Mouse (Mus musculus) adrenal gland, adult 2 months (tissue): ENCODE results near the gene Vwa1. TPM values are rescaled to one million over a fixed set of nuclear protein-coding genes. Genes with fewer than 3 reads are reported as not detected.
"Not testable (repeated sequence)": the region's sequence is repeated elsewhere in the genome, so short reads cannot be mapped to it uniquely, and the experiment has no call there.

Source experiments
- DNase-seq: peaks from one replicate; pipeline ENCODE4 v3.0.0; 2021
- long read RNA-seq: library from polyadenylated mRNA; stranded (forward); transcript quantifications from one replicate; pipeline ENCODE4 v2.0.0, GENCODE M21; 2021
- polyA plus RNA-seq: library from polyadenylated mRNA; depleted of rRNA; stranded (reverse); fragments of >200 nt; gene quantifications from 2 replicates; pipeline ENCODE4 v1.2.3, GENCODE M21; 2012; rRNA removed
- total RNA-seq, 2 experiments: library from RNA; stranded (reverse); gene quantifications; 2 replicates each; pipeline ENCODE4 v1.2.3; 2021

Gene Vwa1
- total RNA-seq (1 to 10 TPM; 2.5 to 4.8 TPM), polyA plus RNA-seq (9.4 and 12.0 TPM in 2 replicates)
- long read RNA-seq, transcript Vwa1-201 (4 exons, 3,623 nt), result major isoform, 10 of 13 reads
- long read RNA-seq, partial matches to known transcripts, result 0 of 13 reads
- long read RNA-seq, other reads (novel, unspliced or antisense), result 3 of 13 reads

DNA sequence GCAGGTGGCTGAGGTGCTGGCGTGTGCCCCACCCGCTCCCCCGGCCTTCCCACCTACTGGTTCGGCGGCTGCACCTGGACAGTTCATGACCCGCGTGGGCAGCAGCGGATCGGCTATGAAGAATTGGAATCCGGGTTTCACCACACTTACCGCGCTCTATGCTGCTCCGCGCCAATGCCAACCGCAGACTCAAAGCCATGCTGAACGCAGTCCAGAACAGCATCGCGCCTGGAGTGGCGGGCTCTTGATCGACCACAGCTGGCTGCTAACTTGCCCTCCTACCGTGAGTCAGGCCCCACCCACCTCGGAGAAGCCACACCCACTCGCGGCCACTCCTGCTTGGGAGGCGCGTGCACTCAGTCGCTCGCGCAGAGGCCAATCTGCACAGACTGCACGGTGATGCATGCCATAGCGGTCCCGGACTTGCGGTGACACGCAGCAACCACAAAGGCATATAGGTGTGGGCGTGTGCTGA, at the start of gene Vwa1:
Gene Vwa1, minus strand, starts transcription at position 419 of the 475 bp plus-strand sequence.
- peak; percentile 94 for DNase-seq

DNA sequence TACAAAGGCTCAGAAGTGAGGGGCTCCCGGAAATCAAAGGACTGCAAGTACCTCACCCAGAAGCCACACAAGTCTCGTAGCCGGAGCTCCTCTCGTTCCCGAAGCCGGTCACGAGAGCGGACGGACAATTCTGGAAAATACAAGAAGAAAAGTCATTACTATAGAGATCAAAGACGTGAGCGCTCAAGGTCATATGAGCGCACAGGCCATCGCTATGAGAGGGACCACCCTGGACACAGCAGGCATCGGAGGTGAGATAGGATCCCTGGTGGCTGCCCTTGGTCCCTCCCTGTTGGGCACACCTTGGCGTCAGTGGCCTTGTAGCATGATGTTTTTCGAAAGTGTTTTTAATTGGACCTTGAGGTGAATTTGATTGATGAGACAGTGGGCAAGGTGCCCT, 48.9 kb upstream of the Vwa1 start:
- peak; percentile 52 for DNase-seq

DNA sequence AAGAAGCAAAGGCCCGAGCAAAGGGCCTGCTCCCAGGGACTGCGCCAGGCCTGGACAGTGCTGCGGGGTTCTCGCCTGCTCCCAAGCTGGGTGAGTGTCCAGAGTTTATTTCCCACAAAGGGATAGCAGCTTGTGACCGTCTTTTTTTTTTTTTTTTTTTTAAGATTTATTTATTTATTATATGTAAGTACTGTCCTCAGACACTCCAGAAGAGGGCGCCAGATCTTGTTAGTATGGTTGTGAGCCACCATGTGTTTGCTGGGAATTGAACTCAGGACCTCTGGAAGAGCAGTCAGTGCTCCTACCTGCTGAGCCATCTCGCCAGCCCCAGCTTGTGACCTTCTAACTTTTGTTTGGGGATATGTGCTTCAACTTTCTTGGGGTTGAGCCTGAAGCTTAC, 46.5 kb upstream of the Vwa1 start:
- DNase-seq, result no peak

DNA sequence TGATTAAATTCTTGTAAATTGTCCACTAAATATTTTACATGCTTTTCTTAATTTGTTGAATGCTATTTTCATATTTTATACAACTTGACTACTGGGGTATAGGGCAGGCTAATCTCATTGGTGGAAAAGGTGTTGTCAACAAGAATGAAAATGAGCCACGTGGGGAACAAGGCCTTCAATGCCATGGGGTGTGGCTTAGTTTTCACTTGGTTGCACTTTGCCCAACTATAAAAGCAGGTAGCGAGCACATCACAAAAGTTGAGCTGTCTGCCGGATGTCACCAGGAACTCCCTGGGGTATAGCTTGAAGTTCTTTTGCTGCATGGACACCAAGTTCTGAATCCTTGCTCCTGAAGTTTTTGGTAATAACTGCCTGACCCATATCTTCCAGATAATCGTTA, 43.0 kb upstream of the Vwa1 start:
- DNase-seq, result no peak

- peak; percentile 54 for DNase-seq
Measured at GRCm38 (mm10) chr4:155812665-155813181, 38.2 kb upstream of the Vwa1 start.

DNA sequence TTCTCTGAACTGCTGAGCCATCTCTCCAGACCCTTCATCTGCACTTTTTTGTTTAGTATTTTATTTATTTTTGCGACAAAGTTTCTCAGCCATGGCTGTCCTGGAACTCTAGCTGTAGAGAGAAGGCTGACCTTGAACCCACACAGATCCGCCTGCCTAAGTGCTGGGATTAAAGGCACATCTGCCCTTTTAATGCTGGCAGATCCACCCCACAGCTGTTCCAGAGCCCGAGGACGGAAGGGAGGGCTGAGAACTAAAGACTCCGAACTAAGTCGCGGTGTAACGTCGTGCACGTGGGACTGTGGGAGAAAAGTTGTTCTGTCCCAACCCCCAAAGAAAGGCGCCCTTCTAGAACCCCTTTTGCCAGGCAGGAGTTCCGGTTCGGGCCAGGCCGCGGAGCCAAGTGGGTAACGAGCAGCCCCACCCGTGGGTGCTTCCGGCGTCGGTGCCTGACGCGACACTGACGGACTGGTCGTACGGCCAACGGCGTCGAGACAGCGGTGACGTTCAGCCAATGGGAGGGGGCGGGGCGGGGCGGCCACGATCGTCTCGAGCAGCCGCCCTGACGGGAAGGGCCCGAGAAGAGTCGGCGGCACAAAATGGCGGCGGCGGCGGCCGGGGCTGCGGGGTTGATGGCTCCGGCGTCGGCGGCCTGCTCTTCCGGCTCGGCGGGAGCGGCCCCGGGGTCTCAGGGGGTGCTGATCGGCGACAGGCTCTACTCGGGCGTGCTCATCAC, 37.6 kb upstream of the Vwa1 start, which contains the start of gene Ccnl2:
Gene Ccnl2, plus strand, starts transcription at position 561 of the 736 bp plus-strand sequence.
- DNase-seq, result peak; percentile 96

GRCm38 (mm10) chr4:155807841-155808240, 33.3 kb upstream of the Vwa1 start:
- DNase-seq, result no peak

DNA sequence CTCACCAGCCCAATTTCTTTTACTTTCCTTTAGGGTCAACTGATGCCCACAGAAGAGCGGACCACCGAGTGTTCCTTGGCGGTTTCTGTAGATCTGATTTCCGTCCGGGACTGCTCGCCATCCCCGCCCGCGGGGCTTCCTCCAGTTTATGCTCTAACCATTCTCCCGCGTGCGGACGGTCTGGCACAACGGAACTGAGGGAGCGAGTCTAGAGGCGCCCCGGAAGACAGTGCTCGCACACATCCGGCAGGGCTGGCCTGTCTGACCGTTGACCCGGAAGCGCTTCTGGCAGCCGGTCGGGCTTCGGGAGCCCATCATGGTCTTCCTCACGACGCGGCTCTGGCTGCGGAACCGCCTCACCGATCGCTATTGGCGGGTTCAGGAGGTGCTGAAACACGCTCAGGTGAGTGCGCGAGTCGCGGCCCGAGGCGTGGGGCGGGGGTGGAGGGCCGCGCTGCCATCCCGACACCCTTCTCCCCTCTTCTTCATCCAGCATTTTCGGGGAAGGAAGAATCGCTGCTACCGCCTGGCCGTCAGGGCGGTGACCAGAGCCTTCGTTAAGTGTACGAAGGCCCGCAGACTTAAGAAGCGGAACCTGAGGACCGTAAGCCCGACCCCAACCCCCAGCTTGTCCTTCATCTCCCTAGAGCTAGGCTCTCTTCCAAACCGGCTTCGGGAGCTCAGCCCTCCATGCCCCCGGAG, 29.0 kb upstream of the Vwa1 start:
- DNase-seq, result peak; percentile 96

DNA sequence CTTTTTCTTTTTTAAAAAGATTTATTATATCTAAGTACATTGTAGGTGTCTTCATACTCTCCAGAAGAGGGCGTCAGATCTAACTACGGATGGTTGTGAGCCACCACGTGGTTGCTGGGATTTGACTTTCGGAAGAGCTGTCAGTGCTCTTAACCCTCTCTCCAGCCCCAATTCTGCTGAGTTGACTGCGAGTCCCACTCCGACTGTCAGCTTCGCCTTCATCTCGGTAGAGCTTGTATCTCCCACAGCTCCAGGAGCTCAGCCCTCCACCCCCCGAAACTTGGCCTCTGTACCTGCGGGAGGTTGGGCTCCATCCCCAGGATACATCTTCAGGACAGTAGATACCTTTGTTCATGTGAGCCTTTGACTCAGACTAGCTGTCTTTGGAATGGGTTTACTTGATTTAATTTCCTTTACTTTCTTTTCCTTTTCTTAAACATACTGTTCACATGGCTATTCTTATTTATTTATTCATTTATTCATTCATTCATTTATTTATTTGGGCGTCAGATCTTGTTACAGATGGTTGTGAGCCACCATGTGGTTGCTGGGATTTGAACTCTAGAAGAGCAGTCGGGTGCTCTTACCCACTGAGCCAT, 28.3 kb upstream of the Vwa1 start, which contains the start of gene Mrpl20:
Gene Mrpl20, plus strand, starts transcription at position 138 of the 599 bp plus-strand sequence.
- DNase-seq, result no peak

DNA sequence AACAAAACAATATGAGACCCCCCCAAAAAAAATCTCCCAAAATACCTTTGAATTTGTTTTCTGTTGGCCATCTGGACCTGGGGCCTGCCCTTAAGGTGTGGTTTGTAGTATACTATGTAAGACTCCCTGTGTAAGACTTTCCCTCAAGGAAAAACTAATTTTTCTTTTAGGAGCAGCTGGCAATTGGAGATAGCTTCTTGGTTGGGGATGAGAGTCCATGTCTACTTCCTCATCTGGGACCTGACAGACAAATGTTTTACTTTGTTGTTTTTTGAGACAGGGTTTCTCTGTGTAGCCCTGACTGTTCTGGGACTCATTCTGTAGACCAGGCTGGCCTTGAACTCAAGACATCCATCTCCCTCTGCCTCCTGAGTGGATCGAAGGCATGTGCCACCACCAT, 27.6 kb upstream of the Vwa1 start:
- no peak for DNase-seq

- DNase-seq, result no peak
Measured at GRCm38 (mm10) chr4:155793730-155794129, 19.2 kb upstream of the Vwa1 start.

DNA sequence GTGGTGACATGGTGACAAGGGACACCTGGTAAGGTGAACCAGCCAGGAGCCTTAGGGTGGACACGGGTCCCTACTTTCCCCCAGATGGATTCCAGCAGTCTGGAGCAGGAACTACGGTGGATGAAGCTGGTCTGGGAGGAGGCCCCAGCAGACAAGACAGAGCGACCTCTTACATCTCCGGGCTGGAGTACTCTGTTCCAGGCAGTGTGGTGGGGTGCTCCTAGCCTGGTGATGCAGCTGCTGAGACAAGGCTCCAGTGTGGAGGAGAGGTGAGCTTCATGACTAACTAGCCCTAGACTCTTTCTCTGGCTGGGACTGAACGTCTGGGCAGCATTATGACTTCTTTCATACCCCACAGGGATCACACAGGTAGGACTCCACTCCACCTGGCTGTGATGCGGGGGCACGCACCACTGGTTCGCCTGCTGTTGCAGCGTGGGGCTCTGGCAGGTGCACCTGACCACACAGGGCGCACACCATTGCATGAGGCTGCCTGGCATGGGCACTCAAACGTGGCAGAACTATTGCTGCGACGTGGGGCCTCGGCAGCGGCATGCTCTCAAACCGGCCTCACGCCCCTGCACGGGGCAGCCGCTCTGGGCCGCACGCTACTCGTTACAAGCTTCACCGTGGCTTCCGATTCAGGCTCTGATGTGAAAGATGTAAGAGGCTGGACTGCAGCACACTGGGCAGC, 16.9 kb upstream of the Vwa1 start:
- no peak for DNase-seq

DNA sequence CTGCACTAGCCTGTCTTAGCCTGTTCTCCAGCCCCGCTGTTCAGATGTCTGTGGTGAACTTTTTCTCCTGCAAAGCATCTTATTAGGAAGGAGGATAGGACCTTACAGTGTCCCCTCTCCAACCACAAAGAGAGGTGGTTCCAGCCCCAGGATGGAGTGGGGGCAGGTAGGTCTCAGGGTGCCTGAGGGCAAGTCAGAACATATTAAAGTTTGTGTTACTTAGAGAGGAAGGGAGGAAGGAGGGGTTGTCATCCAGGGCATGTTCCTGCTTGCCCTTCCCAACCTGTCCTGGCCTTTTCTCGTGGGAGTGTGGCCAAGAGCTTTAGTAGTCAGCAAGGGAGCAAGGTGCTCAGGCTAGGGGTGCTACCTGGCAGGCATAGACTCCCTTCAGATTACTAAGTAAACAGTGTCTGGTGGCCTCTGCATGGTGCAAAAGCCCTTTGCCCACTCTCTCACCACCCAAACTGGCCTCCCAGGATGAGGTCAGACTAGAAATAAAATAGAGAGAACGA, 16.2 kb upstream of the Vwa1 start:
- DNase-seq, result no peak

GRCm38 (mm10) chr4:155790021-155790489, 15.6 kb upstream of the Vwa1 start, which contains the start of gene Ankrd65:
Gene Ankrd65 (plus strand): TSS chr4:155790439.
- DNase-seq, result no peak

GRCm38 (mm10) chr4:155788833-155789232, 14.3 kb upstream of the Vwa1 start:
- not testable (repeated sequence) for DNase-seq

GRCm38 (mm10) chr4:155788300-155788699, 13.8 kb upstream of the Vwa1 start:
- no peak for DNase-seq

DNA sequence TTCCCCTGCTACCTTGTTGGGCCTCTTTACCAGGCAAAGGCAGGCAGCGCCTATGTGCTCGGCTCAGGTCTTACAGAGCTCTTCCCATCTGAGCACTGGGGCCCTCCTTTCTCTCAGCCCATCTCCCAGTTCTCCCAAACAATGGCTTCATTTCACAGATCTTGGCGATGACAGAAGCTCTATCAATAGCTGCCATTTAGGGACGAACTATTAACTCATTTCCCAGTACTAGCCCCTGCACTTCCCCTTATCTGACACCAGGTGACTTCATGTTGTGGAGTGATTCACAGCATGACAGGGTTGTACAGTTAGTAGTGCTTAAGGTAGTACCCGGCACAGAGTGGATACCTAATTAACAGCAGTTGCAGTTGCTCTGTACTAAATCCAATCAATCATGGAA, 11.3 kb upstream of the Vwa1 start, which contains the start of gene Tmem88b:
Gene Tmem88b, minus strand, starts transcription at position 56 of the 400 bp plus-strand sequence.
- no peak for DNase-seq

DNA sequence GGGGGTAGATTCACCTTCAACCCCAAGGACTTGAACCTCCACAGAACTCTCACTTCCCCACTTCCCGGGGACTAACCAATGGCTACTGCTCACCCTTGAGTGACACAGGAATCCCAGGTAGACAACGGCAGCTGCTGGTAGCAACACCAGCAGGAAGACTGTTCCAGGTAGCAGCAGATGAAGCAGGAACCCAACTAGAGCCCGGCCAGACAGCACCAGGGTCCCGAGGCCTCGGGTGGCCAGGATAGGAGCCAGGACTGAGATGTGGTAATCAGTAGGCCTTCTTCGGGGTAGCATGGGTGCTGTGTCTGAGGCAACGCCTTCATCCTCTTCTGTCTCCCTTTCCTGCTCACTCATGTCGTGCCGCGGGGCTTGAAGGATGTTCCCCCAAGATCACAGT, 10.7 kb upstream of the Vwa1 start:
- DNase-seq, result no peak

GRCm38 (mm10) chr4:155784081-155784701, 9.7 kb upstream of the Vwa1 start:
- peak; percentile 88 for DNase-seq

GRCm38 (mm10) chr4:155783486-155784080, 9.1 kb upstream of the Vwa1 start:
- no peak for DNase-seq
